Mouse (Mus musculus) small intestine, adult 2 months (tissue): Measurements from ENCODE around the gene Ropn1. TPM values are rescaled to one million over a fixed set of nuclear protein-coding genes. Genes with fewer than 3 reads are reported as not detected.
A peak's percentile ranks its signal among the peaks of the same experiment; 100 is the strongest.
"Not testable (repeated sequence)": the region's sequence is repeated elsewhere in the genome, so short reads cannot be mapped to it uniquely, and the experiment has no call there.

Experiments
- H3K27ac ChIP-seq: fragments of 200-500 bp; 2 replicates; pipeline ENCODE4 v1.5.1; 2012; ENCODE audit warnings: low read depth, low read length, control low read depth, inconsistent platforms; ENCODE audit not compliant: insufficient read depth
- H3K27me3 ChIP-seq: fragments of 200-500 bp; 2 replicates; pipeline ENCODE4 v1.6.1; 2012; ENCODE audit warnings: mild to moderate bottlenecking, moderate library complexity, low read length, inconsistent platforms; ENCODE audit not compliant: control insufficient read depth, insufficient read depth
- H3K36me3 ChIP-seq: fragments of 200-500 bp; 2 replicates; pipeline ENCODE4 v1.6.1; 2012; ENCODE audit warnings: mild to moderate bottlenecking, low read length, control low read depth, inconsistent platforms; ENCODE audit not compliant: control insufficient read depth, insufficient read depth
- H3K4me1 ChIP-seq: fragments of 200-500 bp; 2 replicates; pipeline ENCODE4 v1.6.1; 2012; ENCODE audit warnings: low read length, inconsistent platforms, mixed read lengths; ENCODE audit not compliant: control insufficient read depth, insufficient read depth, insufficient read length
- H3K4me3 ChIP-seq: fragments of 200-500 bp; 2 replicates; pipeline ENCODE4 v1.5.1; 2012; ENCODE audit warnings: low read depth, mild to moderate bottlenecking, control low read depth, inconsistent platforms, low read length, moderate library complexity
- CTCF ChIP-seq: fragments of 200-500 bp; IDR thresholded peaks from 2 replicates; pipeline ENCODE4 v1.5.1; 2012; ENCODE audit warnings: low read depth, mild to moderate bottlenecking, control low read depth, inconsistent platforms, low read length, moderate library complexity, mixed read lengths; ENCODE audit not compliant: insufficient replicate concordance, insufficient read length; ENCODE audit errors: extremely low read depth
- POLR2A ChIP-seq: fragments of 200-500 bp; IDR thresholded peaks from 2 replicates; pipeline ENCODE4 v1.6.1; 2012; ENCODE audit warnings: low read depth, mild to moderate bottlenecking, control low read depth, inconsistent platforms, low read length, moderate library complexity
- WGBS: fragments of 180-500 bp; shearing (Covaris S2); methylation state at CpG from one replicate; pipeline ENCODE4 v1.1.7; 2018; 5-methylcytosine and 5-hydroxymethylcytosine counted together
- polyA plus RNA-seq: library from polyadenylated mRNA; depleted of rRNA; stranded (reverse); fragments of >200 nt; gene quantifications from 2 replicates; pipeline ENCODE4 v1.2.3, GENCODE M21; 2012

The Ropn1 gene
- polyA plus RNA-seq, 1 experiment, result not detected

GRCm38 (mm10) chr16:34690334-34691144 is 40.8 kb downstream of the Ropn1 start, which contains the start of gene Ccdc14:
Gene Ccdc14, plus strand, starts transcription at chr16:34690616.
- peaks cover 4% of the 10 kb centered on the region; the same call in 1 of the 2 replicates for H3K4me1 ChIP-seq
- 1% methylated on average over 53 of the region's 53 CpGs for WGBS
- no peaks in the 10 kb centered on the region for H3K27me3 ChIP-seq
- H3K27ac ChIP-seq, result 0 out of 2 replicates have a peak within 1 kb of the TSS, but pooled peaks have one; percentile 30
- peak within 1 kb of the TSS; percentile 95 for H3K4me3 ChIP-seq
- H3K36me3 ChIP-seq, result no peaks in the 10 kb centered on the region
- TF ChIP-seq CTCF (no peak), POLR2A (no peak)

- no peaks in the 10 kb centered on the region for H3K27me3 ChIP-seq
- 0 out of 2 replicates have a peak, but pooled peaks cover under 1% of the 10 kb centered on the region for H3K36me3 ChIP-seq
- no peak overlapping the region for H3K27ac ChIP-seq
- no peak for TF ChIP-seq POLR2A
- no peak for TF ChIP-seq CTCF
- H3K4me1 ChIP-seq, result peaks cover 4% of the 10 kb centered on the region; the same call in 1 of the 2 replicates
- H3K4me3 ChIP-seq, result peak overlapping the region; percentile 95
- WGBS, result 9% methylated on average over 11 of the region's 11 CpGs
Observed at GRCm38 (mm10) chr16:34691156-34691555, 41.4 kb downstream of the Ropn1 start.

GRCm38 (mm10) chr16:34694477-34694876 is 44.8 kb downstream of the Ropn1 start:
- H3K4me3 ChIP-seq, result no peak overlapping the region
- WGBS, result 76% methylated on average over 7 of the region's 7 CpGs
- H3K36me3 ChIP-seq, result peaks cover 3% of the 10 kb centered on the region; the same call in 1 of the 2 replicates
- no peak overlapping the region for H3K27ac ChIP-seq
- no peaks in the 10 kb centered on the region for H3K27me3 ChIP-seq
- peaks cover 4% of the 10 kb centered on the region; the same call in 1 of the 2 replicates for H3K4me1 ChIP-seq
- TF ChIP-seq POLR2A, result no peak
- TF ChIP-seq CTCF, result no peak

- WGBS, result 64% methylated on average over 3 of the region's 3 CpGs
- not testable (repeated sequence) for H3K27me3 ChIP-seq, H3K4me1 ChIP-seq, H3K36me3 ChIP-seq, H3K4me3 ChIP-seq, H3K27ac ChIP-seq
Observed at GRCm38 (mm10) chr16:34698721-34699120, 49.0 kb downstream of the Ropn1 start.

- WGBS, result 14% methylated on average over 7 of the region's 7 CpGs
- Histone ChIP-seq H3K4me1 (no peaks in the 10 kb centered on the region), H3K27ac (no peak overlapping the region), H3K4me3 (no peak overlapping the region), H3K36me3 (peaks cover 7% of the 10 kb centered on the region), H3K27me3 (no peaks in the 10 kb centered on the region)
- TF ChIP-seq POLR2A (no peak), CTCF (no peak)
Observed at GRCm38 (mm10) chr16:34700165-34700827, 50.6 kb downstream of the Ropn1 start.

- TF ChIP-seq POLR2A (no peak), CTCF (no peak)
Observed at GRCm38 (mm10) chr16:34700828-34701216, 51.1 kb downstream of the Ropn1 start.

GRCm38 (mm10) chr16:34706019-34706418 is 56.3 kb downstream of the Ropn1 start:
- H3K36me3 ChIP-seq, result peaks cover 18% of the 10 kb centered on the region
- H3K27ac ChIP-seq, result peak overlapping the region; percentile 69
- no peak for TF ChIP-seq POLR2A
- TF ChIP-seq CTCF, result no peak
- no peak overlapping the region for H3K4me3 ChIP-seq
- H3K4me1 ChIP-seq, result no peaks in the 10 kb centered on the region
- no peaks in the 10 kb centered on the region for H3K27me3 ChIP-seq
- WGBS, result 71% methylated on average over 2 of the region's 2 CpGs

More at GRCm38 (mm10) chr16:34700828-34701216, 51.1 kb downstream of the Ropn1 start:
- H3K27ac ChIP-seq, result no peak overlapping the region
- H3K27me3 ChIP-seq, result no peaks in the 10 kb centered on the region
- H3K36me3 ChIP-seq, result peaks cover 11% of the 10 kb centered on the region
- no peaks in the 10 kb centered on the region for H3K4me1 ChIP-seq
- H3K4me3 ChIP-seq, result no peak overlapping the region
- 77% methylated on average over 6 of the region's 6 CpGs for WGBS
